Mouse (Mus musculus): Measurements from ENCODE around the gene Vps52.
A peak's percentile ranks its signal among the peaks of the same experiment; 100 is the strongest.

Gene Vps52

GRCm38 (mm10) chr17:33920282-33921097, 35.1 kb upstream of the Vps52 start:
- DNase-seq (ENCODE audit: low spot score in 2 of 2) = peak; percentile 82 to 86

- DNase-seq (ENCODE audit: low spot score in 2 of 2) = no peak
Observed at GRCm38 (mm10) chr17:33921361-33921760, 34.3 kb upstream of the Vps52 start.

GRCm38 (mm10) chr17:33924577-33925283, 30.9 kb upstream of the Vps52 start:
- DNase-seq (ENCODE audit: low spot score in 2 of 2) = peak; percentile 58 to 76

- no peak for DNase-seq (ENCODE audit: low spot score in 2 of 2)
Observed at GRCm38 (mm10) chr17:33925406-33926116, 30.1 kb upstream of the Vps52 start.

GRCm38 (mm10) chr17:33926207-33926932, 29.2 kb upstream of the Vps52 start:
- no peak for DNase-seq (ENCODE audit: low spot score in 2 of 2)

- no peak for DNase-seq (ENCODE audit: low spot score in 2 of 2)
Observed at GRCm38 (mm10) chr17:33928251-33928947, 27.2 kb upstream of the Vps52 start.

GRCm38 (mm10) chr17:33929371-33930279, 26.0 kb upstream of the Vps52 start, which contains the start of gene Rgl2:
TSS of gene Rgl2 (plus strand) at chr17:33929543.
- peak; percentile 89 to 93 for DNase-seq (ENCODE audit: low spot score in 2 of 2)

GRCm38 (mm10) chr17:33930280-33931158, 25.1 kb upstream of the Vps52 start:
- no peak for DNase-seq (ENCODE audit: low spot score in 2 of 2)

- no peak for DNase-seq (ENCODE audit: low spot score in 2 of 2)
Observed at GRCm38 (mm10) chr17:33931159-33931866, 24.3 kb upstream of the Vps52 start.

- no peak for DNase-seq (ENCODE audit: low spot score in 2 of 2)
Observed at GRCm38 (mm10) chr17:33931947-33932346, 23.7 kb upstream of the Vps52 start.

GRCm38 (mm10) chr17:33932448-33932847, 23.2 kb upstream of the Vps52 start:
- no peak for DNase-seq (ENCODE audit: low spot score in 2 of 2)

GRCm38 (mm10) chr17:33932970-33933369, 22.6 kb upstream of the Vps52 start:
- DNase-seq (ENCODE audit: low spot score in 2 of 2) = no peak

GRCm38 (mm10) chr17:33935422-33936055, 20.1 kb upstream of the Vps52 start:
- no peak for DNase-seq (ENCODE audit: low spot score in 2 of 2)

GRCm38 (mm10) chr17:33936993-33937392, 18.6 kb upstream of the Vps52 start:
- DNase-seq (ENCODE audit: low spot score in 2 of 2) = no peak

GRCm38 (mm10) chr17:33938783-33939182, 16.8 kb upstream of the Vps52 start:
- DNase-seq (ENCODE audit: low spot score in 2 of 2) = no peak

GRCm38 (mm10) chr17:33940206-33940805, 15.3 kb upstream of the Vps52 start, which contains the start of the genes Pfdn6 and Wdr46:
TSS of gene Pfdn6 (minus strand) at chr17:33940343.
TSS of gene Wdr46 (plus strand) at chr17:33940660.
- peak; percentile 80 to 82 for DNase-seq (ENCODE audit: low spot score in 2 of 2)

GRCm38 (mm10) chr17:33940981-33941380, 14.6 kb upstream of the Vps52 start:
- no peak for DNase-seq (ENCODE audit: low spot score in 2 of 2)
